Mouse (Mus musculus) liver, adult 2 months (tissue): ENCODE results near the gene Gm20671.

Experiments used
- CTCF ChIP-seq: fragments of 200-500 bp; IDR thresholded peaks from 2 replicates; pipeline ENCODE4 v1.5.1; 2011; ENCODE audit warnings: low read depth, low read length, control low read depth
- POLR2A ChIP-seq: fragments of 200-500 bp; IDR thresholded peaks from 2 replicates; pipeline ENCODE4 v1.6.1; 2011; ENCODE audit warnings: low read length, control low read depth; ENCODE audit not compliant: insufficient read depth; ENCODE audit errors: extremely low read depth

DNA sequence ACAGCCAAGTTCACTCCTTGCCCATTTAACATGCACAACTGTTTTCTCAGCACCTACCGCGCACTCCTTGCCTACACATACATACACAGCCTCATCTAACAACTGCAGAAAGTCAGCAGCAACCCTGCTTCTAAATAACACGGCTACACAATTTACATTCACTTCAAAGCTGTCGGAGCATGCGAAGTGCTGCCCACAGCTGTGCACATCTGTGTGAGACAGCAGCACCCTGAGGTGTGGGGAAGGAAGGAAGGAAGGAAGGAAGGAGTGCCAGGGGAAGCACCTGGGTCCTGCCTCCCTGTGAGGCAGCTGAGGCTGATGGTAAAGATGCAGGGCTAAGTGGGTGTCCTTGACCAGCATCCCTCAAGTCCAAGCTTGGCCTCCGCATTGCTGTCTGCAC, 78.0 kb downstream of the Gm20671 start:
- no peak for TF ChIP-seq CTCF
- no peak for TF ChIP-seq POLR2A
